Mouse (Mus musculus): ENCODE measurements around the gene Cnot4. TPM values are rescaled to one million over a fixed set of nuclear protein-coding genes. Genes with fewer than 3 reads are reported as not detected.

Gene Cnot4
- polyA plus RNA-seq, 1 experiment from 2014 or later, result 40.6 TPM

DNA sequence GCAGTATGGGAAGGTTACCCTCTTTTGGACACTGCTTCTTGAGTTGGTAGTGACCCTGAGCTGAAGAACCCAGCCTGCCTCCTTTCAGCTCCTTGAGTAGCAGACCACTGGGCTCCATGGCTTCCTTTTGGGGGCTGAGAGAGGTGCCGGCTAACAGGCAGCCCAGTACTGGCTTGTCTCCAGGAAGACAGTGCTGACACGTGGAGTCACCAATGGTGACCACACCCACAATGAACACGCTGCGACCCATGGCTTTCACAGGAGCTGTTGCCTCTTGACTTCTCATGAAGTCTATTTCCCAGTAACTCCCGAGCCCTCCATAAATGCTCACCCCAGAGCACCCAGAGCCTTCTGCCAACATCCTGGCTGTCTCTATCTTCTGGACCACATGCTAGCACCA, 138.8 kb downstream of the Cnot4 start:
- 75% methylated on average over 5 of the region's 5 CpGs for WGBS
- no peak overlapping the region for H3K9ac ChIP-seq (ENCODE audit: low read depth, low read length)
- ATAC-seq (ENCODE audit: low FRiP score), result no peak

DNA sequence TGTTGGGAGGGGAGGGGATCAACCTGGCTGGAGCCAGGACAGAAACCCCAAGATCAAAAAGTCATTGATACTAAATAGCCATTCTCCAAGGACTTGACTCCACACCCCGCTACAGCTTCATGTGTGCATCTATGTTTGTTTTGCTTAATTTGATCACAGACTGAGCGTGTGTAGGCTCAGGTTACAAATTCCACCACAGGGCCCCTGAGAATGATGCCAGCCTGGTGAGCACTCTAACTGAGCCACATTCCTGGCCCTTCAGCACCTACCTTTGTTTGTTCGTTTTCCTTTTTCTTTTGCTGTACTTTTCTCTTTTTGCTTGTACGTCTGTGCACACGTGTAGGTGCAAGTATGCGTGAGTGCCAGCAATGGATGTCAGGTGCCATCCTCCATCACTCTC, 144.3 kb downstream of the Cnot4 start:
- Histone ChIP-seq H3K27me3 (ENCODE audit: control insufficient read depth, insufficient read depth, low read length) (no peaks in the 10 kb centered on the region), H3K4me2 (replicated peaks; ENCODE audit: low read depth, low read length) (no peak overlapping the region), H3K9ac (ENCODE audit: low read depth, low read length) (no peak overlapping the region), H3K9me3 (ENCODE audit: control insufficient read depth, low read length) (no peaks in the 10 kb centered on the region), H3K36me3 (ENCODE audit: control insufficient read depth, insufficient read depth, low read length) (no peaks in the 10 kb centered on the region), H3K4me3 (ENCODE audit: low read depth, low read length) (no peak overlapping the region), H3K27ac (ENCODE audit: low read depth, low read length) (no peak overlapping the region), H3K4me1 (replicated peaks; ENCODE audit: control insufficient read depth, insufficient read depth, low read length) (peaks cover 3% of the 10 kb centered on the region; the same call in 1 of the 2 replicates)
- whole genome bisulfite sequencing, result 66% methylated on average over 6 of the region's 6 CpGs
- DNase-seq (ENCODE audit: low spot score) (no peak), ATAC-seq (ENCODE audit: low FRiP score) (no peak)

More for the DNA sequence above, 138.8 kb downstream of the Cnot4 start:
- no peaks in the 10 kb centered on the region for H3K4me1 ChIP-seq (replicated peaks; ENCODE audit: control insufficient read depth, insufficient read depth, low read length)
- H3K4me3 ChIP-seq (ENCODE audit: low read depth, low read length), result no peak overlapping the region
- H3K9me3 ChIP-seq (ENCODE audit: control insufficient read depth, low read length), result no peaks in the 10 kb centered on the region
- no peak for DNase-seq (ENCODE audit: low spot score)
- no peaks in the 10 kb centered on the region for H3K27me3 ChIP-seq (ENCODE audit: control insufficient read depth, insufficient read depth, low read length)
- no peak overlapping the region for H3K27ac ChIP-seq (ENCODE audit: low read depth, low read length)
- H3K4me2 ChIP-seq (replicated peaks; ENCODE audit: low read depth, low read length), result peak overlapping the region; percentile 31; the same call in 1 of the 2 replicates
- no peaks in the 10 kb centered on the region for H3K36me3 ChIP-seq (ENCODE audit: control insufficient read depth, insufficient read depth, low read length)

DNA sequence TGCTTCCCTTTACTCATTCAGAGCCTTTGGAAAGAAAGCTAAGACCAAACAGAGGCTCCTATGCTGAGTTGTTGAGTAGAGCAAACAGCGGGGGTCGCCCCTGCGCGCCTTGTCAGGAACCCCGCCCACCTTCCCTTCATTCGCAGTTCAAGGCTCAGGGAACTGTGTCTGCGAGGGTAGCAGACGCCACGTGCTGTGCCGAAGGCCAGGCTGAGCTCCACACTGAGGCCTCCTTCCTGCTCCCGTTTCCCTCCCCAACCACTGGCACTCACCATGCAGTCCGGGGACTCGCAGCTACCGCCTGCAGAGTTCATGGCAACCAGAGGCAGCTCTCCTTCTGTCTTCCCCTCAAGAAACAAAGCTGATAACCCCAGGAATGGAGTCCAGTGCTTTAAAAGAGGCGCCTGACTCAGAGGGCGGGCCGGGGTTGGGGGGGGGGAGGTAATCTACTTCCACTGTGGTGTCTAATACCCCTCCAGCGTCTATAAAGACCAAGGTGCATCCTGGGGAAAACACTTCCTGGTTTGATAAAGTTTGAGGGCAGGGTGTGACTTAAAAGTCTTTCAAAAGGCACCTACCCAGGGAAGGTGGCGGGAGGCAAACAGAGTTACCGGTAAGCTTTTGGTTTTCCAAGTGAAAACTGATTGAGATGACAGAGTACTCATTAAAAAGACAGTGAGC, 145.3 kb downstream of the Cnot4 start, which contains the start of gene Slc23a4:
Gene Slc23a4, minus strand, starts transcription at position 324 of the 681 bp plus-strand sequence.
- no peak within 1 kb of the TSS for H3K4me3 ChIP-seq (ENCODE audit: low read depth, low read length)
- ATAC-seq (ENCODE audit: low FRiP score), result peak; percentile 51; the same call in 1 of the 2 replicates
- no peak within 1 kb of the TSS for H3K27ac ChIP-seq (ENCODE audit: low read depth, low read length)
- no peak within 1 kb of the TSS for H3K9ac ChIP-seq (ENCODE audit: low read depth, low read length)
- DNase-seq (ENCODE audit: low spot score), result peak; percentile 51
- 8% methylated on average over 20 of the region's 20 CpGs for WGBS
- peaks cover 3% of the 10 kb centered on the region; the same call in 1 of the 2 replicates for H3K4me1 ChIP-seq (replicated peaks; ENCODE audit: control insufficient read depth, insufficient read depth, low read length)
- no peak within 1 kb of the TSS for H3K4me2 ChIP-seq (replicated peaks; ENCODE audit: low read depth, low read length)
- H3K9me3 ChIP-seq (ENCODE audit: control insufficient read depth, low read length), result no peaks in the 10 kb centered on the region
- no peaks in the 10 kb centered on the region for H3K27me3 ChIP-seq (ENCODE audit: control insufficient read depth, insufficient read depth, low read length)
- no peaks in the 10 kb centered on the region for H3K36me3 ChIP-seq (ENCODE audit: control insufficient read depth, insufficient read depth, low read length)

DNA sequence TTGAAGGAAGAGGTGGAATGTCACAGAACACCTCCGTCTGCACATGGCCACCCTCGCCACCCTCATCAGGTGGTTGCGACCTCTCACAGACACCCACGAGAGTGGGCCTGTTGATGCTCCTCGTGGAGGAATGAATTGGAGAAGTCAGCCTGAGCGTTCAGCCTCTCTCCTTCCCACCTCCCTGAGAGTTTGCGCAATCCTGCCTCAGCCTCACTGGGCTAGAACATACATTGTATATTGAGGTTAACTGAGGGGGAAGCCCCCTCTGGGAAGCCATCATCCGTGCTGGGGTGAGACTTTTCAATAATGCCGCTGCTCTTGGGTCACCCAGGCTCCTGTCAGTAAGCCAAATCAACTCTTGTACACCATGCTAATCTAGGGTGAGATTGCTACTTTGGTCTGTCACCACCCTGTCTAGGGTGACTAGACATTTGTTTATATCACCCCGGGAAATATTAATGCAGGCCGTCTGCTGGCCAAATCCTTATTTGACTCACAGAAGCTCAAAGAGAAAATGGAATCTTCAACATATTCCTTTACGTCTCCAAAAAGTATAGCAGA, 146.4 kb downstream of the Cnot4 start:
- H3K9ac ChIP-seq (ENCODE audit: low read depth, low read length), result no peak overlapping the region
- no peaks in the 10 kb centered on the region for H3K27me3 ChIP-seq (ENCODE audit: control insufficient read depth, insufficient read depth, low read length)
- 89% methylated on average over 12 of the region's 12 CpGs for WGBS
- DNase-seq (ENCODE audit: low spot score), result no peak
- H3K27ac ChIP-seq (ENCODE audit: low read depth, low read length), result no peak overlapping the region
- no peaks in the 10 kb centered on the region for H3K9me3 ChIP-seq (ENCODE audit: control insufficient read depth, low read length)
- no peak overlapping the region for H3K4me3 ChIP-seq (ENCODE audit: low read depth, low read length)
- no peak overlapping the region for H3K4me2 ChIP-seq (replicated peaks; ENCODE audit: low read depth, low read length)
- no peak for ATAC-seq (ENCODE audit: low FRiP score)
- no peaks in the 10 kb centered on the region for H3K36me3 ChIP-seq (ENCODE audit: control insufficient read depth, insufficient read depth, low read length)
- H3K4me1 ChIP-seq (replicated peaks; ENCODE audit: control insufficient read depth, insufficient read depth, low read length), result peaks cover 3% of the 10 kb centered on the region; the same call in 1 of the 2 replicates

DNA sequence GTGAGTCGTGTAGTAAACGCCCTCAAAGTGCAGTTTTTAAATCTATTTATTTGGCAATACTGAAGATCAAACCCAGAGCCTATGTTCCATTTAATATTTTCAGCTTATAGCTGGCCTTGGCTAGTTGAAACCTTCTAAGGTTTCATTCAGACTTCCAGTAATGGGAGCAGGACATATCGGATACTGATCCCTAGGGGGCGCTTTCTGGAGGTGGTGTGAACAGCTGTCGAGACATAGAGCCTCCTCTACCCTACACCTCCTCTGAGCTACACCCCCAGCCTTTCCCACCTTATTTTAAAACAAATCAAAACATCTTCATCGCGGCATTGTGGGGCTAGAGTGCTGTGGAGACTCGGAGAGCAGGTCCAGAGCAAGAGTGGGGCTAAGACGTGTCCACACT, 152.9 kb downstream of the Cnot4 start:
- no peak for DNase-seq (ENCODE audit: low spot score)
- ATAC-seq (ENCODE audit: low FRiP score), result no peak
- WGBS, result 67% methylated on average over 9 of the region's 9 CpGs

DNA sequence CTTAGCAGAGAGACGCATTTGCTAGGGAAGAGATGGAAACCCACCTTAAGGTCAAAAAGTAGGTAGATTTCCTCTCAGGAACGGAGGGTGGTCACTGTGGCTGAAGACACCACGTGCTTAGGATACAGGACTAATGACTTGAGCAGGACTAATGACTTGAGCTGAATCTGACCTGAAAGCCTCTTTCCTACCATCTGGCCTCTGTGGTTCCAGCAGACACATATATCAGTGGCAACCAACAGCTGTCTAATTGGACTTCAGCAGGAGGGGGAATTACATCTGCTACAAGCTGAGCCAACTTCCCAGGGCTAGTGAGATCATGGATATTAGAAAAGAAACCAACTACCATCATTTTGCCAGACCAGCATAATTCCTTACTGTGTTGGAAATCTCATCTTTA, 154.2 kb downstream of the Cnot4 start:
- H3K9me3 ChIP-seq (ENCODE audit: control insufficient read depth, low read length), result no peaks in the 10 kb centered on the region
- no peaks in the 10 kb centered on the region for H3K4me1 ChIP-seq (replicated peaks; ENCODE audit: control insufficient read depth, insufficient read depth, low read length)
- WGBS, result 84% methylated on average over 3 of the region's 3 CpGs
- H3K9ac ChIP-seq (ENCODE audit: low read depth, low read length), result no peak overlapping the region
- no peak overlapping the region for H3K4me3 ChIP-seq (ENCODE audit: low read depth, low read length)
- H3K27ac ChIP-seq (ENCODE audit: low read depth, low read length), result no peak overlapping the region
- no peaks in the 10 kb centered on the region for H3K27me3 ChIP-seq (ENCODE audit: control insufficient read depth, insufficient read depth, low read length)
- ATAC-seq (ENCODE audit: low FRiP score) (no peak), DNase-seq (ENCODE audit: low spot score) (no peak)
- no peaks in the 10 kb centered on the region for H3K36me3 ChIP-seq (ENCODE audit: control insufficient read depth, insufficient read depth, low read length)
- H3K4me2 ChIP-seq (replicated peaks; ENCODE audit: low read depth, low read length), result no peak overlapping the region

More for the DNA sequence above, 152.9 kb downstream of the Cnot4 start:
- H3K4me2 ChIP-seq (replicated peaks; ENCODE audit: low read depth, low read length), result no peak overlapping the region
- H3K27ac ChIP-seq (ENCODE audit: low read depth, low read length), result no peak overlapping the region
- no peaks in the 10 kb centered on the region for H3K9me3 ChIP-seq (ENCODE audit: control insufficient read depth, low read length)
- H3K4me1 ChIP-seq (replicated peaks; ENCODE audit: control insufficient read depth, insufficient read depth, low read length), result no peaks in the 10 kb centered on the region
- no peak overlapping the region for H3K9ac ChIP-seq (ENCODE audit: low read depth, low read length)
- H3K4me3 ChIP-seq (ENCODE audit: low read depth, low read length), result no peak overlapping the region
- no peaks in the 10 kb centered on the region for H3K27me3 ChIP-seq (ENCODE audit: control insufficient read depth, insufficient read depth, low read length)
- no peaks in the 10 kb centered on the region for H3K36me3 ChIP-seq (ENCODE audit: control insufficient read depth, insufficient read depth, low read length)

Other genes with a start within 250 kb of the Cnot4 start
- gene Wdr91, start 222.8 kb downstream of the Cnot4 start, polyA plus RNA-seq (2014; fragmentation: Nextera tagmentation; extraction: Ambion mirVana), result 11.0 and 12.3 TPM in 2 replicates
- gene Stra8, start 213.6 kb downstream of the Cnot4 start, polyA plus RNA-seq (2014; fragmentation: Nextera tagmentation; extraction: Ambion mirVana), result not detected in 2 replicates
- gene Slc23a4, start 145.3 kb downstream of the Cnot4 start, polyA plus RNA-seq (2014; fragmentation: Nextera tagmentation; extraction: Ambion mirVana), result 0.46 and 0.49 TPM in 2 replicates
- gene Nup205, start 43.7 kb upstream of the Cnot4 start, polyA plus RNA-seq (2014; fragmentation: Nextera tagmentation; extraction: Ambion mirVana), result 40.8 and 50.2 TPM in 2 replicates
- gene Slc13a4, start 174.4 kb upstream of the Cnot4 start, polyA plus RNA-seq (2014; fragmentation: Nextera tagmentation; extraction: Ambion mirVana), result 0.40 and 0.59 TPM in 2 replicates
- gene Fam180a, start 192.4 kb upstream of the Cnot4 start, polyA plus RNA-seq (2014; fragmentation: Nextera tagmentation; extraction: Ambion mirVana), result 0.15 TPM in 1 of 2 replicates, not detected in the other